Mouse (Mus musculus) G1E (cell line): ENCODE measurements around the gene Ddx39b.

Experiments used
- CTCF ChIP-seq: IDR thresholded peaks from 2 replicates; pipeline ENCODE4 v1.5.1; 2012; ENCODE audit warnings: low read depth, low read length, inconsistent platforms, mixed read lengths
- GATA1 ChIP-seq: IDR thresholded peaks from 2 replicates; pipeline ENCODE4 v1.6.1; 2012; ENCODE audit warnings: borderline replicate concordance, low read length, inconsistent platforms, mixed read lengths

DNA sequence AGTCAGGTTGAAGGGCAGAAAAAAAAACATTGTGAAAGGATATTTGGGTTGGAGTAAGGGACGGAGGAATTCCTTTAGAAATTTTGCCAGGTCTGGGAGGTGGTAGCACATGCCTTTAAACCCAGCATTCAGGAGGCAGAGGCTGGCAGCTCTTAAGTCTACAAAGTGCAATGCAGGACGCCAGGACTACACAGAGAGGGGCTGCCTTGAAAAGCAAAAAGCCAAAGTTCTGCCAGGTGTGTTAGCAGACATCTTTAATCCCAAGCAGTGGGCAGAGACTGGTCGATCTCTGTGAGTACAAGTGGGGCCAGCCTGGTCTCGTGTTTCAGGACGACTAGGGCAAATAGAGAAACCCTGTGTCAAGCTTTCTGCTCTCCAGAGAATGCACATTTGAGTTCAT lies 10.4 kb downstream of the Ddx39b start:
- TF ChIP-seq CTCF (no peak), GATA1 (no peak)
